9 mouse cellular contexts compared by ENCODE assay signal in genomic region chr2:129514923-129515920, GRCm38 (mm10). TPM values are rescaled to one million over a fixed set of nuclear protein-coding genes. Genes with fewer than 3 reads are reported as not detected.
DNase-seq lines count a peak whose midpoint lies in the region; ATAC-seq and TF ChIP-seq lines count a peak whose summit lies in the region.
"Had no signal": no experiment of that assay in that cellular context is flagged by ENCODE, and none has a peak within 500 bp of the region (broad histone marks: within the 10 kb centered on the region; RNA-seq: fewer than 3 reads in every experiment).

No protein-coding gene starts in this region.

- H3K4me2 ChIP-seq in hindbrain, postnatal 0 days (ENCODE audit: low read depth, low read length), result no peak overlapping the region
- H3K4me2 ChIP-seq in hindbrain, embryonic 14.5 days (replicated peaks), result no peak overlapping the region

- WGBS in hindbrain, postnatal 0 days, result 33% methylated on average over 16 of the region's 16 CpGs
- WGBS in hindbrain, embryonic 14.5 days, result 47% methylated on average over 16 of the region's 16 CpGs
- WGBS in thymus, adult 2 months, result 72% methylated on average over 16 of the region's 16 CpGs

- no peaks in the 10 kb centered on the region for H3K79me2 ChIP-seq in MEL (ENCODE audit: control insufficient read depth, insufficient read depth, low read length, poor library complexity)

- TF ChIP-seq POLR2A in MEL (IDR thresholded peaks at IDR 0.05; ENCODE audit: control insufficient read depth in 1 of 2, insufficient read depth in 1 of 2, low read depth in 1 of 2, low read length in 2 of 2, poor library complexity in 1 of 2), result no peak
- TF ChIP-seq POLR2A in thymus, adult 2 months (IDR thresholded peaks at IDR 0.05; ENCODE audit: control insufficient read depth, extremely low read depth, insufficient read depth, low read length, poor library complexity), result no peak

- TF ChIP-seq EP300 in MEL (IDR thresholded peaks at IDR 0.05; ENCODE audit: low read depth in 1 of 2, low read length in 2 of 2), result no peak

- H3K36me3 ChIP-seq in hindbrain, postnatal 0 days (ENCODE audit: insufficient read depth, low read length), result no peaks in the 10 kb centered on the region
- no peaks in the 10 kb centered on the region for H3K36me3 ChIP-seq in hindbrain, embryonic 14.5 days (replicated peaks; ENCODE audit: control insufficient read depth, insufficient read depth)
- H3K36me3 ChIP-seq in MEL (ENCODE audit: control insufficient read depth in 1 of 2, insufficient read depth in 2 of 2, low read length in 2 of 2), result no peaks in the 10 kb centered on the region
- no peaks in the 10 kb centered on the region for H3K36me3 ChIP-seq in thymus, adult 2 months (ENCODE audit: control insufficient read depth, insufficient read depth, low read length)

- H3K4me3 ChIP-seq in hindbrain, postnatal 0 days (ENCODE audit: low read length), result no peak overlapping the region
- no peak overlapping the region for H3K4me3 ChIP-seq in hindbrain, embryonic 14.5 days (replicated peaks; ENCODE audit: low read length)
- no peak overlapping the region for H3K4me3 ChIP-seq in MEL (ENCODE audit: control insufficient read depth in 1 of 2, insufficient read depth in 1 of 2, low read depth in 2 of 2, low read length in 2 of 2)
- no peak overlapping the region for H3K4me3 ChIP-seq in thymus, adult 2 months (ENCODE audit: control insufficient read depth, insufficient read depth, low read length)
- H3K4me3 ChIP-seq: megakaryocyte, embryonic 14.5 days had no signal

- no peak for ATAC-seq in hindbrain, postnatal 0 days
- ATAC-seq in hindbrain, embryonic 14.5 days (ENCODE audit: low FRiP score), result no peak
- ATAC-seq in megakaryocyte, adult 5-6 weeks (ENCODE audit: poor library complexity, severe bottlenecking), result peak; percentile 95
- ATAC-seq in frontal cortex, adult (ENCODE audit: low TSS enrichment), result no peak

- H3K9ac ChIP-seq in hindbrain, postnatal 0 days (replicated peaks; ENCODE audit: low read length), result no peak overlapping the region
- H3K9ac ChIP-seq in hindbrain, embryonic 14.5 days, result no peak overlapping the region
- H3K9ac ChIP-seq in MEL (ENCODE audit: control insufficient read depth, low read depth, low read length, poor library complexity, severe bottlenecking), result no peak overlapping the region

- H3K27ac ChIP-seq in hindbrain, postnatal 0 days, result peak overlapping the region; percentile 60
- H3K27ac ChIP-seq in hindbrain, embryonic 14.5 days, result no peak overlapping the region
- no peak overlapping the region for H3K27ac ChIP-seq in MEL (ENCODE audit: control insufficient read depth, low read depth, low read length)
- no peak overlapping the region; the same call in 1 of the 2 replicates for H3K27ac ChIP-seq in thymus, adult 2 months (ENCODE audit: control insufficient read depth, insufficient read depth, low read length)

- peaks cover 5% of the 10 kb centered on the region; the same call in 1 of the 2 replicates for H3K4me1 ChIP-seq in hindbrain, postnatal 0 days (ENCODE audit: insufficient read depth, low read length)
- peaks cover 8% of the 10 kb centered on the region; the same call in 1 of the 2 replicates for H3K4me1 ChIP-seq in hindbrain, embryonic 14.5 days (replicated peaks; ENCODE audit: control insufficient read depth, insufficient read depth, low read length)
- H3K4me1 ChIP-seq in MEL (ENCODE audit: control insufficient read depth in 1 of 2, insufficient read depth in 2 of 2, low read length in 2 of 2), result no peaks in the 10 kb centered on the region
- H3K4me1 ChIP-seq in thymus, adult 2 months (replicated peaks; ENCODE audit: control insufficient read depth, insufficient read depth, low read length), result no peaks in the 10 kb centered on the region

- TF ChIP-seq CTCF in hindbrain, postnatal 0 days (IDR thresholded peaks at IDR 0.05; ENCODE audit: low read depth), result no peak
- TF ChIP-seq CTCF in MEL (IDR thresholded peaks at IDR 0.05 in 2 of 3, conservative IDR thresholded peaks at IDR 0.05 in 1 of 3; ENCODE audit: control insufficient read depth in 1 of 3, insufficient read depth in 1 of 3, low read depth in 2 of 3, low read length in 3 of 3, poor library complexity in 1 of 3, severe bottlenecking in 1 of 3), result no peak
- no peak for TF ChIP-seq CTCF in thymus, adult 2 months (IDR thresholded peaks at IDR 0.05; ENCODE audit: borderline replicate concordance, control insufficient read depth, extremely low read depth, insufficient read depth, low read length, poor library complexity)

- TF ChIP-seq RAD21 in MEL (IDR thresholded peaks at IDR 0.05; ENCODE audit: low read depth, low read length), result no peak

- H3K9me3 ChIP-seq in hindbrain, postnatal 0 days (ENCODE audit: low read length), result no peaks in the 10 kb centered on the region
- no peaks in the 10 kb centered on the region for H3K9me3 ChIP-seq in hindbrain, embryonic 14.5 days (ENCODE audit: control insufficient read depth, low read length)
- no peaks in the 10 kb centered on the region for H3K9me3 ChIP-seq in MEL (replicated peaks; ENCODE audit: insufficient read depth, low read length)
- H3K9me3 ChIP-seq: megakaryocyte, embryonic 14.5 days had no signal

- DNase-seq in hindbrain, postnatal 0 days (ENCODE audit: low spot score), result no peak
- no peak for DNase-seq in hindbrain, embryonic 14.5 days (ENCODE audit: low spot score)
- DNase-seq in MEL (ENCODE audit: low read depth, low spot score), result peak; percentile 31
- peak; percentile 38 for DNase-seq in c-Kit-positive CD71-negative TER-119-negative erythroid progenitor cells, embryonic 14.5 days (ENCODE audit: low read depth)
- no peak for DNase-seq in thymus, adult 2 months
- DNase-seq in layer of hippocampus, adult 9-10 months (ENCODE audit: low spot score), result no peak

- H3K27me3 ChIP-seq in hindbrain, postnatal 0 days (ENCODE audit: insufficient read depth, low read length), result no peaks in the 10 kb centered on the region
- H3K27me3 ChIP-seq in hindbrain, embryonic 14.5 days (ENCODE audit: control insufficient read depth, insufficient read depth, low read length), result no peaks in the 10 kb centered on the region
- H3K27me3 ChIP-seq in MEL (ENCODE audit: control insufficient read depth in 1 of 2, insufficient read depth in 2 of 2, low read length in 2 of 2), result no peaks in the 10 kb centered on the region; a peak in 1 of 4 replicates
- H3K27me3 ChIP-seq in thymus, adult 2 months (ENCODE audit: control insufficient read depth, insufficient read depth, low read length), result no peaks in the 10 kb centered on the region

TF ChIP-seq in MEL, 35 proteins besides CTCF, POLR2A, EP300 and RAD21:
- TF ChIP-seq ELF1 (IDR thresholded peaks at IDR 0.05; ENCODE audit: low read depth, low read length) (no peak), MAZ (IDR thresholded peaks at IDR 0.05; ENCODE audit: low read depth, low read length) (no peak), MYC (IDR thresholded peaks at IDR 0.05; ENCODE audit: low read depth, low read length) (no peak), TAL1 (IDR thresholded peaks at IDR 0.05; ENCODE audit: low read length) (no peak), MAX (IDR thresholded peaks at IDR 0.05; ENCODE audit: low read length) (no peak), JUND (IDR thresholded peaks at IDR 0.05; ENCODE audit: low read depth, low read length) (no peak)
TF ChIP-seq in MEL: peak in this region for 0.

RNA-seq across cellular contexts. Expression of gene F830045P16Rik, which starts 21.2 kb away (rescaled TPM):
- total RNA-seq in hindbrain, postnatal 0 days (2014; rRNA removed), result not detected in 2 replicates
- not detected in 2 replicates for polyA plus RNA-seq in hindbrain, postnatal 0 days (2015; fragmentation: Nextera tagmentation; extraction: Ambion mirVana)
- polyA plus RNA-seq in hindbrain, embryonic 14.5 days (2014; fragmentation: Nextera tagmentation; extraction: Ambion mirVana), result not detected in 2 replicates
- total RNA-seq in MEL (2012; rRNA removed), result not detected in 2 replicates
- polyA plus RNA-seq in MEL (2012; ENCODE audit: insufficient read depth in 1 of 2, insufficient read length in 2 of 2, low read depth in 1 of 2, low replicate concordance in 2 of 2, missing spikeins in 1 of 2), result not detected
- not detected in 2 replicates for total RNA-seq in megakaryocyte, adult 5-6 weeks (2015)
- not detected in 2 replicates for total RNA-seq in megakaryocyte, adult 5-6 weeks (2017)
- polyA plus RNA-seq in thymus, adult 2 months (2012; rRNA removed), result 0.12 TPM in 1 of 2 replicates, not detected in the other

Comparison
In these comparisons a context has a peak if more than half of its experiments do, and no peak if none do; other contexts are left out.
1. DNase-seq: peak in MEL (single experiment) and c-Kit-positive CD71-negative TER-119-negative erythroid progenitor cells, embryonic 14.5 days (single experiment); none in hindbrain, postnatal 0 days (single experiment), hindbrain, embryonic 14.5 days (single experiment), thymus, adult 2 months (single experiment) and layer of hippocampus, adult 9-10 months (single experiment).